Mouse (Mus musculus): ENCODE results near the gene Gm20696.

Gene Gm20696

GRCm38 (mm10) chr6:99478873-99479650 is 187.5 kb downstream of the Gm20696 start:
- DNase-seq: no peak

DNA sequence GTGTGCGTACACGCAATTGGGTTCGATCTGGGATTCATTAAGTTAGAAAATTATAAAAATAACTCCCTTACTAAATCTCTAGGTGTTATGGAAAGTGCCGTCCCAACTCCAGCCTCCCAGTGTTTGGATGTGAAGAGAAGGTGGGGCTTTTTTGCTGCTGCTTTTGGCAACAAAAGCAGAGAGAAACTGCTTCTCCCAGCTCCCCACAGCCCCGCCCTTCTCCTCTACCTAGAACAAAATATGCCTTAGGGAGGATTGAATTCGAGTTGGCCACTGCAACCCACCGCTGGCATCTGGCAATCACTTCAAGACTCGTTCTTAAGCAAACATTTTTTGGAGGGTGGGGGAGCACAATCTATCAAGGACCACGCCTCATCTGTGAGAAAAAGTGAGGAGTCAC is 191.6 kb downstream of the Gm20696 start:
- no peak for DNase-seq

- DNase-seq: no peak
These were observed 195.7 kb downstream of the Gm20696 start for GRCm38 (mm10) chr6:99470906-99471305.

GRCm38 (mm10) chr6:99469134-99469834 is 197.3 kb downstream of the Gm20696 start:
- DNase-seq: no peak

GRCm38 (mm10) chr6:99467831-99468230 is 198.8 kb downstream of the Gm20696 start:
- DNase-seq: no peak

GRCm38 (mm10) chr6:99467109-99467508 is 199.5 kb downstream of the Gm20696 start:
- no peak for DNase-seq

DNA sequence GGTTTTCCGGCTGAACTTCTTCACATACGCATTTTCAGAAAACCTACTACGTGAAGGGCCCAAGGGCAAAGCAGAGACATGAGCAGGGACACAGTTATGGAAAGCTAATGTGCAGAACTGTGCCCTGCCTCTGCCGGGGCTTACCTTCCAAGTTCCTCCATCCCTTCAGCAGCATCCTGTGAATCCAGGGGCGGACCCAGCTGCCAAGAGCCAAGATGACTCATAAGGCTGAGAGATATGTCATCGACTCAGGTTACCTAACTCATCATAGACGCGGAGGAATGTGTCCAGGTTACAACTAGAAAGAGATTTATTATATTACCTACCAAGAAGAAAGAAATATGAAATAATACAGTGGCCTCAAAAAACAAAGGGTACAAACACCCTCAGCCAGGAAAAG is 200.2 kb downstream of the Gm20696 start:
- DNase-seq: no peak

- DNase-seq: no peak
These were observed 202.1 kb downstream of the Gm20696 start for GRCm38 (mm10) chr6:99464449-99464848.

GRCm38 (mm10) chr6:99463906-99464305 is 202.7 kb downstream of the Gm20696 start:
- DNase-seq: peak; percentile 62

DNA sequence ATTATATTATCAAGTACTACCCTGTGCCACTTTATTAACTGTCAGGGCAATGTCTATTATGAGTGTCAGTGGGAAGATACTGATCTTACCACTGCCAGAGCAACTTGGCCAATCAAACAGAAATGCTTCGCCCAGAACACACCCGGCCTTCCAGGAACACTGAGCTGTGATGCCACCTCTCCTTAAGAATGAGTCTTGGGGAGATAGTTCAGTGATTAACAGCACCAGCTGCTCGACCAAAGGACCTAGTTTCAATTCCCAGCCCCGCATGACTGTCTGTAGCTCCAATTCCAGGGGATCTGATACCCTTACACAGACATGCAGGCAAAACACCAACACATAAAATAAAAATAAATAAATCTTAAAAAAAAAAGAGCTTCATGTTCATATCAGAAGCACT is 207.8 kb downstream of the Gm20696 start:
- no peak for DNase-seq

- no peak for DNase-seq
These were observed 212.7 kb downstream of the Gm20696 start for GRCm38 (mm10) chr6:99453763-99454520.

DNA sequence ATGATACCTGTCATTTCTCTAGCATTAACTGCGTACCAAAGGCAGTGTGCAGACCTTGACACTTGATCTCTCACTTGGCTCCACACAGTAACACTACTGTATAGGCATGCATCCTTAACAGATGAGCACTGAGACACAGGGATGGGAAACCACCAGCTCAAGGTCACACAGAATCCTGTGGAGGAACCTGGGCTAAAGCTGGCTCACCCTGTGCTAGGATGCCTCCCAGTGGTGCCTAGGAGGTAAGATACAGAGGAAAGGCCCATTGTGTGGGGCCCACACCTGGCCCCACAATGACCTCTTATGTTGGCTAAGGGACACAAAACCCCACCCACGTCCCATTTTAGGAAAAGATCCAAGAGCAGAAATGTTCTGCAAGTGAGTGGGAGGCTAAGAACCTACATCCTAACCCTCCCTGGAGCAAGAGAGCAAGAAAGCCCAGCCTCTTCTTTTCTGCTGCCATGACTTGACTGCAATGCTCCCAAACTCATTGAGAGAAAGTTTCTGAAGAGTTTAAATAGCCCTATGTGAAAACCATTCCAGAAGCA is 213.9 kb downstream of the Gm20696 start:
- no peak for DNase-seq

GRCm38 (mm10) chr6:99451479-99451878 is 215.1 kb downstream of the Gm20696 start:
- DNase-seq: no peak

GRCm38 (mm10) chr6:99447447-99447846 is 219.2 kb downstream of the Gm20696 start:
- no peak for DNase-seq

GRCm38 (mm10) chr6:99446801-99447415 is 219.7 kb downstream of the Gm20696 start:
- peak; percentile 69 for DNase-seq

DNA sequence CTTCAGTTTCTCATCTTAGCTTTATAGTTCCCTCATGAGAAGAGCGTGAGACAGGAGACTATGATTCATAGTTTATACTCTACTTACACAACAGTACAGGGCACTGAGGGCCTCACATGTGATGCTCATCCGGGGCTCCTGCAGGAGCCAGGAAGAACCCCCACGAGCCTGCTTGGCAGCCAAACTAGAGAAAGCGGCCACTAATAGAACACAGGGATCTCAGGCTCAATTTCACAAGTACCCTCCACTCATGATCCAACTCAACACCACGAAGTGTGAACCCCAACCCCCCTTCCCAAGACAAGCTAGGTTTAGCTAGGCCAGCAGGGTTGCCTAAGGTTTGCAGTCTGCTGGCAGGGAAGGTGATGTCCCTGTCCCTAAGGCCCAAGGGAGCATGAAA is 223.1 kb downstream of the Gm20696 start:
- no peak for DNase-seq

DNA sequence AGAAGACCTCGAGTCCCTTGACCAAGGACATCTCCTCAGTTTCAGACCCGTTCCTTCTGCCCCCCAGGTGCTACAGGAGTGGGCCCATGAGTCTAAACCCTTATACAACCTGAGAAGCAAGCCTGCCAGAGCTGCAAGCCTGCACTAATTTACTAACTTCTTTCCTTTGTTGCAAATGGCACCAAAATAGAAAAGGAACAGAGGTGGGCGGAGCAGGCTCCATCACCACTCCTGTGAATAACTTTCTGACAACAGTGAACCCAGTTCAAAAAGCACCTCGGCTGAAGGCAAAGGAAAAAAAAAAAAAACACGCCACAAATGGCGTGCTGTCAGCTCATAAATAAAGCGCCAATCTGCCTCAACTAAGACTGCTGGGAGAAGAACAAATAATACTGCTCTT is 225.5 kb downstream of the Gm20696 start:
- no peak for DNase-seq

- no peak for DNase-seq
These were observed 226.0 kb downstream of the Gm20696 start for GRCm38 (mm10) chr6:99440606-99441005.

GRCm38 (mm10) chr6:99439878-99440361 is 226.7 kb downstream of the Gm20696 start:
- no peak for DNase-seq

DNA sequence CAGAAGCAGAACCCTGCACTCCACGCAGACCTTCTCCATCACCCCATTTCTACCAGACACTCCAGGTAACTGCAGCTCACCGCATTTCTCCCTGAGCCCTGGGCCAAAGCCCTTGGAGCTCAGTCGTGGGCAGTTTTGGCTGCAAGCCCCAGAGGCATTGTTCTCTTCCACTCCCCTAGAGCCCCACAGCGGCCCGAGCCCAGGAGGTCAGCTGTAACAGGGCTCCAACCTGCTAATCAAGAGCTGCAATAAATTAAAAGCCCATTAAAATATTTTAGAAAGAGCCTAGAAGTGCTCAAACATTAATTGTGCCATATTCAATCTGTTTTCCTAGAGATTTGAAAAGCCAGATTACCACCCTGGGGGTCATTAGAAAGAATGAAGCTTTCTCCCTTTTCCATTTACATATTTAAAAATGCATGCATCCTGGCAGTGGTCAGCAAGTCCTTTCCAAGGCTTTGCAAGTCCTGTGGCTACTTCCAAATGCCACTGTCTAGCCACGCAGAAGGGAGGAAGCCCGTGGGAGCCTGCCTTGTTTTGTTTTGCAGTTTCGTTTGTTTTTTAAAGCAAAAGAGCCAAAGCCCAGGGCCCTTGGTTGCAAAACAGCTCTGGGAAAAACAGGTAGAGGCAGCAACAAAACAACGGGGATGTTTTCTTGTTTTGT is 227.3 kb downstream of the Gm20696 start:
- no peak for DNase-seq

DNA sequence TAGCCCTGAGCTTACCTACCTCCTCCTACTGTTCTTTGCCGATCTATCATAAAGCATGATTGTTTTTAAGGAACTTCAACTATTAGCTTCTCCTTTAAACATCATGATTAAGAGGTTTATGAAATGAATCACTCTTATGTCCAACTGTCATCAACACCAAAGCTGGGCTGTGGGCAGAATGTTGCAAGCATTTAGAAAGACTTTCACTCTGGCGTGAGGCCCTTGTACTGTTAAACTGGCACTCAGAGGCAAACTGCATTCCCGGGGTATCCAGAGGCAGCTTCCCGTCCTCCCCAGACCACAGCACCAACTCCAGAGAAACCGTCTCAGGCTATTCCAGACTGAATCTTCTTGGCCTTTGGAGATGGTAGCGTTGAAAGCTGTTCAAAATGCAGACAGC is 230.2 kb downstream of the Gm20696 start:
- no peak for DNase-seq

- DNase-seq: no peak
These were observed 231.5 kb downstream of the Gm20696 start for GRCm38 (mm10) chr6:99435140-99435539.
